Mouse (Mus musculus): ENCODE results near the gene Gpbp1. TPM values are rescaled to one million over a fixed set of nuclear protein-coding genes. Genes with fewer than 3 reads are reported as not detected.

Gpbp1 gene
- polyA plus RNA-seq, 1 experiment from 2014 or later, result 160 TPM

DNA sequence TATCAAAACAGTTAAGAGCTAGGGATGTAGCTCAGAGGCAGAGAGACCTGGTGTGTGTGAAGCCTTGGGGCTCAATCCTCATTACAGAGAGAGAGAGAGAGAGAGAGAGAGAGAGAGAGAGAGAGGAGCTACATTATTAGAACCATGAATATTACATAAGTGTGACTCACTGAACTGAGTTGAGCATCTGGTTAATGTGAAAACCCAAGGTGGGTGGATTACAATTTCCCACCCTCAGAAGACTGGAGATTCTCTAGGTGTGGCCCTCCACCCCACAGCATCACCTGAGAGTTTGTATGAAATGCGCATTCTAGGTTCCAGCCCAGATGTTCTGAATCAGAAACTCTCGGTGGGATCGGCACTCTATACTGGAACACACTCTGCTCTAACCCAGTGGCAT lies 84.0 kb downstream of the Gpbp1 start:
- no peaks in the 10 kb centered on the region for H3K9me3 ChIP-seq (replicated peaks; ENCODE audit: control insufficient read depth, low read length)
- no peaks in the 10 kb centered on the region for H3K27me3 ChIP-seq (ENCODE audit: control insufficient read depth, insufficient read depth, low read length)
- H3K4me3 ChIP-seq (ENCODE audit: low read depth, low read length), result no peak overlapping the region
- H3K27ac ChIP-seq (replicated peaks; ENCODE audit: low read depth, low read length), result no peak overlapping the region
- no peaks in the 10 kb centered on the region; the same call in 1 of the 2 replicates for H3K4me1 ChIP-seq (ENCODE audit: control insufficient read depth, insufficient read depth, low read length)
- no peak overlapping the region for H3K4me2 ChIP-seq (ENCODE audit: low read depth, low read length)
- H3K36me3 ChIP-seq (replicated peaks; ENCODE audit: control insufficient read depth, insufficient read depth, low read depth, low read length), result no peaks in the 10 kb centered on the region
- H3K9ac ChIP-seq (replicated peaks; ENCODE audit: low read length), result no peak overlapping the region
- no peak for DNase-seq (ENCODE audit: low spot score)
- ATAC-seq (replicated peaks; ENCODE audit: insufficient number of reproducible peaks, low FRiP score, low TSS enrichment, low read depth), result no peak
- WGBS, result 76% methylated on average over 3 of the region's 3 CpGs

DNA sequence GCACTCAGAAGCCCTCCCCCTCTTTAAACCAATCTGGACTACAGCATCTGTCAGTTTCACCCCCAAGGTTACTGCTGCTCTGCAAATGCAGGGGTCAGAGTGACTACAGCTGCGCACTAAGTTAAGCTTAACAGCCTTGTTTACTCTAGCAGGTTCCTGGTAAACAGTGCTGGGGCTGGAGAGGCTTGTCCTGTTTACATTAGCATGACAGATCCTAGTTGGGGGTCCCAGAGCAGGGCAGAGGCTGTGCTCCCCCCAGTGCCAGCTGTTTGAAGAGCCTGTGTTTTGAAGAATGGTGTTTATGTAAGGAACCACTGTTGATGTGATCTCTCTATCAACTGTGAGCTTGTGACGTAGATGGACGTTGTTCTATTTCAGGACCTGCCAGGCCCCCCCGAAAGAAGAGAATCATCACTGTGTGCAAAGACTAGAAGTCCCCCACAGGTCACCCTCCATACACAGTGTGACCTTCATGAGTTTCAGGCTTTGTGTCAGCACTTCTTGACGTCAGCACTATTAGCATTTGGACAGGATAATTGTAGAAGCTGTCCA lies 92.2 kb downstream of the Gpbp1 start:
- ATAC-seq (replicated peaks; ENCODE audit: insufficient number of reproducible peaks, low FRiP score, low TSS enrichment, low read depth), result peak; percentile 29; the same call in 1 of the 2 replicates
- H3K4me3 ChIP-seq (ENCODE audit: low read depth, low read length), result no peak overlapping the region
- no peak overlapping the region for H3K27ac ChIP-seq (replicated peaks; ENCODE audit: low read depth, low read length)
- no peak overlapping the region for H3K4me2 ChIP-seq (ENCODE audit: low read depth, low read length)
- WGBS, result 26% methylated on average over 5 of the region's 5 CpGs
- no peaks in the 10 kb centered on the region for H3K4me1 ChIP-seq (ENCODE audit: control insufficient read depth, insufficient read depth, low read length)
- no peaks in the 10 kb centered on the region for H3K36me3 ChIP-seq (replicated peaks; ENCODE audit: control insufficient read depth, insufficient read depth, low read depth, low read length)
- no peak for DNase-seq (ENCODE audit: low spot score)
- H3K9ac ChIP-seq (replicated peaks; ENCODE audit: low read length), result no peak overlapping the region
- no peaks in the 10 kb centered on the region for H3K27me3 ChIP-seq (ENCODE audit: control insufficient read depth, insufficient read depth, low read length)
- H3K9me3 ChIP-seq (replicated peaks; ENCODE audit: control insufficient read depth, low read length), result no peaks in the 10 kb centered on the region

DNA sequence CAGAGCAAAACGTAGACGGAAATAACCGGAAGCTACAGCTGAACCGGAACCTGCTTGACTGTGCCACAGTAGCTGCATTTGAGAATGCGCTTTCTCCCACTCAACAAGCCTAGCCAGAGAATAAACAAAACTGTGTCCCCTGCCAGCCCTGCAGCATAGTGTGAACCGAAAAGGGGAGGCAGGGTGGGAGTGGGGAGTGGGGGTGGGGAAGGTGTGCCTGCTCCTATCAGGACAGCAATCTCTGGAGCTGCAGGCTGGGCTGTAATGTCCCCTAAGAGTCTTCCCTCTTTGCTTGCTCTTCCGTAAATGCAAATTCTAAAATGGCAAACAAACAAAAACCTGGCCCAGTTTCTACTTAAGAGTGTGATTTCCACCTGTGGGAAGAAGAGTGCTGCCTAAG lies 92.8 kb downstream of the Gpbp1 start:
- no peak for DNase-seq (ENCODE audit: low spot score)
- H3K27me3 ChIP-seq (ENCODE audit: control insufficient read depth, insufficient read depth, low read length), result no peaks in the 10 kb centered on the region
- H3K4me2 ChIP-seq (ENCODE audit: low read depth, low read length), result no peak overlapping the region
- H3K27ac ChIP-seq (replicated peaks; ENCODE audit: low read depth, low read length), result no peak overlapping the region
- H3K9ac ChIP-seq (replicated peaks; ENCODE audit: low read length), result no peak overlapping the region
- 58% methylated on average over 7 of the region's 7 CpGs for WGBS
- no peak for ATAC-seq (replicated peaks; ENCODE audit: insufficient number of reproducible peaks, low FRiP score, low TSS enrichment, low read depth)
- no peaks in the 10 kb centered on the region for H3K4me1 ChIP-seq (ENCODE audit: control insufficient read depth, insufficient read depth, low read length)
- H3K9me3 ChIP-seq (replicated peaks; ENCODE audit: control insufficient read depth, low read length), result no peaks in the 10 kb centered on the region
- H3K4me3 ChIP-seq (ENCODE audit: low read depth, low read length), result no peak overlapping the region
- no peaks in the 10 kb centered on the region for H3K36me3 ChIP-seq (replicated peaks; ENCODE audit: control insufficient read depth, insufficient read depth, low read depth, low read length)

DNA sequence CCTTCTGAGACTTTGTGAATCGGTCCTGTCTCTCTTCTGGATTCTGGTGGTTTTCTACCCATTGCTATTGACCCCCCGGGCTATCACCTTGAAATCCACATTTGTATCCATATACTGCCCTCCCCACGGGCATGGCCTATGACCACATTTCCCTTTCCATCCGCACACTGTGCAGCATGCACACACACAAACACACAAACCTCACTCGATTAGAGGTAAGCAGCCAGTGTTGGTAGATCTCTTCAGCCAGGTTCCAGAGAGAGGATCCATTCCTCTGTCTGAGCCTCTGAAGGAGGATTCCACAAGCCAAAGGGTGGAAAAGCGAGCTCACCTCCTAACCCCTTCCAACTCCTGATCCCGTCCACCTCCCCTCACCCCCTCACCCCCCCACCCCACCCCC lies 94.4 kb downstream of the Gpbp1 start:
- Histone ChIP-seq H3K4me1 (ENCODE audit: control insufficient read depth, insufficient read depth, low read length) (no peaks in the 10 kb centered on the region), H3K27me3 (ENCODE audit: control insufficient read depth, insufficient read depth, low read length) (no peaks in the 10 kb centered on the region), H3K36me3 (replicated peaks; ENCODE audit: control insufficient read depth, insufficient read depth, low read depth, low read length) (no peaks in the 10 kb centered on the region), H3K4me3 (ENCODE audit: low read depth, low read length) (no peak overlapping the region), H3K9ac (replicated peaks; ENCODE audit: low read length) (no peak overlapping the region), H3K27ac (replicated peaks; ENCODE audit: low read depth, low read length) (no peak overlapping the region), H3K9me3 (replicated peaks; ENCODE audit: control insufficient read depth, low read length) (no peaks in the 10 kb centered on the region), H3K4me2 (ENCODE audit: low read depth, low read length) (no peak overlapping the region)
- DNase-seq (ENCODE audit: low spot score) (no peak), ATAC-seq (replicated peaks; ENCODE audit: insufficient number of reproducible peaks, low FRiP score, low TSS enrichment, low read depth) (no peak)
- 81% methylated on average over 7 of the region's 7 CpGs for WGBS

DNA sequence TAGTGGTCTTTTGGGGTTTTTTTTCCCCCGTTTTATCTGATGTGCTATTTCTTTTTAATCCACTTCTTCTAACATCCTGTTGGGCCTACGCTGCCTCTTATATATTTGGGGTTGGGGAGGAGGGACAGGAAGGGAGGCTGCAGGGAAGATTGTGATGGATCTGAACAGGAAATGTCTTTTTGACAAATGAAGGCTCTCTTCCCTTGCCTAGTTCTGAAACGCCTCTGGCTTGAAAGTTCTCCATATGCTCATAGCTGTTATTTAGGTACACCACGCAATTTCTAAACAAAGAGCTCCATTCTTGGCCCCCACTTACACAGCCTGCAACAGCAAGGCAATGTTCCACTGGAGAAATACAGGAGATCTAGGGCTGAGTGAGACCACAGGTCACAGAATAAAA lies 95.0 kb downstream of the Gpbp1 start:
- H3K4me1 ChIP-seq (ENCODE audit: control insufficient read depth, insufficient read depth, low read length), result no peaks in the 10 kb centered on the region
- no peaks in the 10 kb centered on the region for H3K36me3 ChIP-seq (replicated peaks; ENCODE audit: control insufficient read depth, insufficient read depth, low read depth, low read length)
- H3K27me3 ChIP-seq (ENCODE audit: control insufficient read depth, insufficient read depth, low read length), result no peaks in the 10 kb centered on the region
- no peaks in the 10 kb centered on the region for H3K9me3 ChIP-seq (replicated peaks; ENCODE audit: control insufficient read depth, low read length)
- H3K9ac ChIP-seq (replicated peaks; ENCODE audit: low read length), result no peak overlapping the region
- no peak for ATAC-seq (replicated peaks; ENCODE audit: insufficient number of reproducible peaks, low FRiP score, low TSS enrichment, low read depth)
- H3K4me2 ChIP-seq (ENCODE audit: low read depth, low read length), result no peak overlapping the region
- 74% methylated on average over 4 of the region's 4 CpGs for WGBS
- no peak overlapping the region for H3K4me3 ChIP-seq (ENCODE audit: low read depth, low read length)
- H3K27ac ChIP-seq (replicated peaks; ENCODE audit: low read depth, low read length), result no peak overlapping the region
- DNase-seq (ENCODE audit: low spot score), result no peak

DNA sequence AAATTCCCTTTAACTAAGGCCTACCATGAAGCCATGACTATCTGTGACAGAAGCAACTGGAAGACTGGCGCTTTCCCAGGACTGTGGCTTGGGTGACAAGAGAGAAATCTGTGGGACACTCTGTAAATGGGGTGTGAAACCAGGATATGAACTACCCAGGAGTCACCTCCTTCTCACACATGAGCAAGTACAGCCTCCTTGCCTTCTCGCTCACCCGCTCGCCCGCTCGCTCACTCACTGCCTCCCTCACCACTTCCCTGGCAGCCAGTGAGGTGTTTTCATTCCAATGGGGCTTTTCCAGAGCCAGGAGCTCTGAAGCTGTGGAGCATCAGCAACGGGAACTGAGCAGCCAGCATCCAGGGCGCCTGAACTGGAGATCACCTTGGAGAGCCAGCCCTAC lies 95.6 kb downstream of the Gpbp1 start:
- no peak overlapping the region for H3K4me2 ChIP-seq (ENCODE audit: low read depth, low read length)
- WGBS, result 83% methylated on average over 8 of the region's 8 CpGs
- no peaks in the 10 kb centered on the region for H3K4me1 ChIP-seq (ENCODE audit: control insufficient read depth, insufficient read depth, low read length)
- no peak overlapping the region for H3K27ac ChIP-seq (replicated peaks; ENCODE audit: low read depth, low read length)
- no peak overlapping the region for H3K4me3 ChIP-seq (ENCODE audit: low read depth, low read length)
- H3K9ac ChIP-seq (replicated peaks; ENCODE audit: low read length), result no peak overlapping the region
- ATAC-seq (replicated peaks; ENCODE audit: insufficient number of reproducible peaks, low FRiP score, low TSS enrichment, low read depth) (no peak), DNase-seq (ENCODE audit: low spot score) (no peak)
- no peaks in the 10 kb centered on the region for H3K27me3 ChIP-seq (ENCODE audit: control insufficient read depth, insufficient read depth, low read length)
- no peaks in the 10 kb centered on the region for H3K36me3 ChIP-seq (replicated peaks; ENCODE audit: control insufficient read depth, insufficient read depth, low read depth, low read length)
- H3K9me3 ChIP-seq (replicated peaks; ENCODE audit: control insufficient read depth, low read length), result no peaks in the 10 kb centered on the region

DNA sequence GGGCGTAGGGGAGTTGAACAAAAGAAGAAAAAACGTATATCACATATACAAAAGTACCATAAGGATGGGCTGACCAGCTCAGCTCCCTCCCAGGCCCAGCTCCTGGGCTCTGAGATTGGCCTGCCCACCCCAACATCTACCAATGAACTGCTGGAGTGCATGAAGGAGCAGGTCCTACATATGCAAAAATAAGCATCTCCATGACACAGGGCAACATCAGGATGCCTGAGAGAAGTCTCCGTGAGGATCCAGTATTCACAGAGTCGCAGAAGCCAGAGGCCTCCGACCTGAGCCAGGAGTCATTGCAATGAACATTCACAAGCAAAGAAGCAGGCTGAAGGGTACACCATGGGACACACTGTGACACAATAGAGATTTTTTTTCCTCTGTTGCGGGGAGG lies 96.5 kb downstream of the Gpbp1 start:
- H3K4me3 ChIP-seq (ENCODE audit: low read depth, low read length), result no peak overlapping the region
- H3K4me1 ChIP-seq (ENCODE audit: control insufficient read depth, insufficient read depth, low read length), result no peaks in the 10 kb centered on the region
- no peak for ATAC-seq (replicated peaks; ENCODE audit: insufficient number of reproducible peaks, low FRiP score, low TSS enrichment, low read depth)
- H3K9ac ChIP-seq (replicated peaks; ENCODE audit: low read length), result no peak overlapping the region
- 77% methylated on average over 6 of the region's 6 CpGs for WGBS
- no peaks in the 10 kb centered on the region for H3K27me3 ChIP-seq (ENCODE audit: control insufficient read depth, insufficient read depth, low read length)
- H3K9me3 ChIP-seq (replicated peaks; ENCODE audit: control insufficient read depth, low read length), result no peaks in the 10 kb centered on the region
- no peak overlapping the region for H3K27ac ChIP-seq (replicated peaks; ENCODE audit: low read depth, low read length)
- no peak overlapping the region for H3K4me2 ChIP-seq (ENCODE audit: low read depth, low read length)
- no peak for DNase-seq (ENCODE audit: low spot score)
- H3K36me3 ChIP-seq (replicated peaks; ENCODE audit: control insufficient read depth, insufficient read depth, low read depth, low read length), result no peaks in the 10 kb centered on the region

DNA sequence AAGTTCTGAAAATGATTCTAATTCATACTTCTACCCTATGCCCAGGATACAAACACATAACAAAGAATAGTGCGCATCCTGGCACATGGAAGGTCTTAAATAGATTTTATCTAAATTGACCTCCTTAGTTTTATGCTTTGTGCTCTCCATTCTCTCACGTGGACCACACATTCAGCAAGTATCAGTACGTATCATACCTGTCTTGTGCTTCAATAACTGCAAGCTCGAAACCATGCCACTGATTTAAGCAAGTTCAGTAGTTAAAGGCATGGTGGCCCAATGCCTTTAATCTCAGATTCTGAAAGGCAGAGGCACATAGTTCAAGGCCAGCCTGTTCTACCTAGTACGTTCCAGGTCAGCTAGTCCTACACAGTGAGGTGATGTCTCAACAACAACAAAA lies 98.5 kb downstream of the Gpbp1 start:
- Histone ChIP-seq H3K27me3 (ENCODE audit: control insufficient read depth, insufficient read depth, low read length) (no peaks in the 10 kb centered on the region), H3K9ac (replicated peaks; ENCODE audit: low read length) (no peak overlapping the region), H3K27ac (replicated peaks; ENCODE audit: low read depth, low read length) (no peak overlapping the region), H3K4me2 (ENCODE audit: low read depth, low read length) (no peak overlapping the region), H3K36me3 (replicated peaks; ENCODE audit: control insufficient read depth, insufficient read depth, low read depth, low read length) (no peaks in the 10 kb centered on the region), H3K4me3 (ENCODE audit: low read depth, low read length) (no peak overlapping the region), H3K9me3 (replicated peaks; ENCODE audit: control insufficient read depth, low read length) (no peaks in the 10 kb centered on the region), H3K4me1 (ENCODE audit: control insufficient read depth, insufficient read depth, low read length) (no peaks in the 10 kb centered on the region)
- DNase-seq (ENCODE audit: low spot score) (no peak), ATAC-seq (replicated peaks; ENCODE audit: insufficient number of reproducible peaks, low FRiP score, low TSS enrichment, low read depth) (no peak)
- WGBS, result 87% methylated on average over 5 of the region's 5 CpGs
